Mouse (Mus musculus) thymus, postnatal 14 days (tissue): ENCODE data around the gene Mtif3.

Experiments used
- DNase-seq: peaks from one replicate; pipeline ENCODE4 v3.0.0; 2021

The Mtif3 gene

GRCm38 (mm10) chr5:146914088-146914766 is 49.4 kb downstream of the Mtif3 start:
- DNase-seq = peak; percentile 59

DNA sequence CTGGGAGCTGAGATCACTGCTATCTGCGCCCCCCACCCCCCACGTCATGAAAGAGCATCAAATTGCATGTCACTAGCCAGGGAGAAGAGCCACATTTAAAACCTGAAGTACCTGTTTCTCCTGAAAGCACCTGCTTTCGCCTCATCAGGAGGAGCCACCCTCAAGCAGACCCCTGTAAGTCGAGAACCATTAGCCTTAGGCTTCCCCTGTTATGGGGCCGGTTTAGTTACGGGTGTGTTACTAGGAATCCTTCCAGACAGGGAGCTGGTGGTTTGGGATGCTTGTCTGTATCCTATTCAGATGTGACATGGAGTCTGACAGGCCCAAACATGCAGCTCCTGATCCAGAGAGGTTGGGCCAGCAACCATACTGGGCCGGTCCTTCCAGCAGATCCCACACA is 50.2 kb downstream of the Mtif3 start:
- DNase-seq = no peak

DNA sequence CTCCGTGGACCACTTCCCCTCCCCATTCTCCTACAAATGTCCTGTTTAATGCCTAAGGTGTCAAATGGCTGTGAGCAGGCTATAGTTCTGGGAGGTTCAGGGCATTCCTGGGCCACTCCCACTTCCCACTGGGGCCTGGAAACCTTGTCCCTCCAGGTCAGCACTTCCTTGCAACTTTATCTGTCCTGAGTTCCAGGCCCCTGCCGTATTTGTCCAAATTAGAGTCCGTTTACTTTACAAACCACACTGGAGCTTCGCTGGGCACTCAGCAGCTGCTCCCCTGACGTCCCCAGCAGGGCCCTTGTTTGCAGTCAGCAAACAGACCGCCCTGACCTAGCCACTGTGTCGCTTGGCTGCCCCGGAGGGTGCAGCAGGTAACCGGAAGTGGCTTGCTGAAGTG is 51.4 kb downstream of the Mtif3 start:
- DNase-seq = no peak

DNA sequence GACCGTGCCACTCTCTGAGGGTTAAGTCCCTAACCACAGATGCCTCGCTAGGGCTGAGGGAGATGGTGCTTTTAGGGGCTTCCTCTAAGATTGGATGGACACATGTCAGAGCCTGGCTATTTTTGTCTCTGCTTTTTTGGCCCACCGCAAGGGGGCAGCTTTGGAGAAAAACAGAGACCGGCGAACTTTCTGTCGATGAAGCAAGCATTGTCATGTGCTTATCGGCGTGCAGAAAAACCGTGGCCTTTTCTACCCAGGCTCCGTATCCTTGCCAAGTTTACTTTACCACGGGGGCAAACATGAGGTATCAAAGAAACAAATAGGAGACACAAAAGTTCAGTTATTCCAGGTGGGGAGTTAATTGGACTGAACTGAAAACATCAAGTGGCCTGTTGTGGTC is 55.0 kb downstream of the Mtif3 start:
- DNase-seq = no peak

GRCm38 (mm10) chr5:146907533-146907932 is 56.1 kb downstream of the Mtif3 start:
- no peak for DNase-seq

GRCm38 (mm10) chr5:146905486-146906172 is 58.0 kb downstream of the Mtif3 start:
- DNase-seq = peak; percentile 75

DNA sequence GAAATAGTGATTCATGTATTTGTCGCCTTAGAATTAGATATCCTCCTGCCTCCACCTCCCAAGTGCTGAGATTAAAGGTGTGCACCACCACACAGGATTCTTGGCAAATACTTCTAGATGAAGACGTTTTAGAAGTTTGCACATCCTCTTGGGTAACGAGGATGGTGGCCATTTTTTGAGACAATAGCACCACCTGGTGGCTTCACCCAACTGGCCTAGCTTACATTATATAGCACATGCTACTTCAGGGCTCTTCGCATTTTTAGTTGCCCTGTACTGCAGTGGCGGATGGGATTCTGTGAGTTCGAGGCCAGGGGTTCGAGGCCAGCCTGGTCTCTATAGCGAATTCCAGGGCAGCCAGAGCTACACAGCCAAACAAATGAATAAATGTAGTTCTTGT is 59.2 kb downstream of the Mtif3 start:
- DNase-seq = peak; percentile 75
